Mouse (Mus musculus) gastrocnemius, adult 2 months (tissue): ENCODE results near the gene Tufm. TPM values are rescaled to one million over a fixed set of nuclear protein-coding genes. Genes with fewer than 3 reads are reported as not detected.

ENCODE experiments used
- DNase-seq: peaks from one replicate; pipeline ENCODE4 v3.0.0; 2022
- H3K27ac ChIP-seq: fragments of 200-600 bp; 2 replicates; pipeline ENCODE4 v1.8.1; 2022; ENCODE audit warnings: mild to moderate bottlenecking
- H3K4me3 ChIP-seq: fragments of 200-600 bp; 2 replicates; pipeline ENCODE4 v1.8.1; 2022; ENCODE audit warnings: mild to moderate bottlenecking, moderate library complexity
- CTCF ChIP-seq: fragments of 200-600 bp; IDR thresholded peaks from 2 replicates; pipeline ENCODE4 v1.8.1; 2022; ENCODE audit warnings: antibody characterized with exemption, mild to moderate bottlenecking, moderate library complexity
- intact Hi-C: fragments of 180-260 bp; cut with DNase I; formaldehyde crosslinking; loops from one replicate; pipeline ENCODE4 v1.15.1; 2025
- long read RNA-seq, 2 experiments: library from polyadenylated mRNA; stranded (forward); transcript quantifications; one replicate each; pipeline ENCODE4 v2.0.0; 2021
- total RNA-seq, 2 experiments: library from RNA; stranded (reverse); gene quantifications; 2 replicates each; pipeline ENCODE4 v1.2.3; 2021

Gene Tufm
- total RNA-seq, result 100 to 1,000 TPM; 111 to 141 TPM
- long read RNA-seq, experiment 1, transcript Tufm-201 (10 exons, 1,679 nt), result major isoform, 97 of 110 reads
- long read RNA-seq, experiment 1, partial matches to known transcripts, result 13 of 110 reads
- long read RNA-seq, experiment 1, other reads (novel, unspliced or antisense), result 0 of 110 reads
- long read RNA-seq, experiment 2, transcript Tufm-201 (10 exons, 1,679 nt), result major isoform, 102 of 116 reads
- long read RNA-seq, experiment 2, partial matches to known transcripts, result 11 of 116 reads
- long read RNA-seq, experiment 2, other reads (novel, unspliced or antisense), result 3 of 116 reads

DNA sequence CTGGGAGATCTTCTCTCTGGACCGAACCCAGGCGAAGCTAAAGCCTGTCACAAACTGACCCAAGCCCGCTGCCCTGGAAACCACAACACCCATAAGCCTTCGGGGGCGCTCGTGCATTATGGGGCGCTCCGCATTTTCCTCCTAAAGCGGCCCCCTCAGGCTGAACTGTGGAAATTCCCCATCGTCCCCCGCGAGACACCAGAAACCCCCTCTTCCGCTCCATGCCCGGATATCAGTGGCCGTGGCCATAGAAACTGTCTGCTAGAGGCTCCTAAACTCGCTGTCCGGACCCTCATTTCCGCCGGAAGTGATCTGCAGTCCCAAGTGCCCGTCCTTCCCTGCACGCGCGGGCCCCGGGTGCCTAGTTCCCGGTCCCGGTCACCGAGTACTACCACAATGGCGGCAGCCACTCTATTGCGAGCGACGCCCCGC is at the start of gene Tufm:
Gene Tufm (plus strand): TSS at position 310 of the 432 bp plus-strand sequence.
- intact Hi-C loops, result loop anchor here (2.0 to 5.0 kb wide), 2 partner anchors 16 to 95 kb away; partner anchors contain the start of genes Apobr and Atxn2l
- peak within 1 kb of the TSS; percentile 90 for H3K27ac ChIP-seq
- peak; percentile 56 for TF ChIP-seq CTCF
- DNase-seq, result peak; percentile 98
- peak within 1 kb of the TSS; percentile 89 for H3K4me3 ChIP-seq

DNA sequence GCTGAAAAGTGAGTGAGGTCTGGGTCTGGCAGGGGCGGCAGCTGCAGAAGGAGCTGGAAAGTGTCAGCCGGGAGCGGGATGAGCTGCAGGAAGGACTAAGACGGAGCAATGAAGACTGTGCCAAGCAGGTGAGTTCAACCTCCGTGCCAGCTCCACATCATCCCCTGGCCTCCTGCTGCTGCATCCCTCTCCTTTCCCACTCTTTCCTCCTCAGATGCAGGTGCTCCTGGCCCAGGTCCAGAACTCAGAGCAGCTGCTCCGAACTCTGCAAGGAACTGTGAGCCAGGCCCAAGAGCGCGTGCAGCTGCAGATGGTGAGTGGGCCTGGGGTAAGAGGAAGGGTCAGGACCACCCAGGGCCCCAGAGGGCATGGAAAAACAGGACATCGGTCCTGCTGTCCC is 47.0 kb upstream of the Tufm start:
- intact Hi-C loops, result no loop called here
- TF ChIP-seq CTCF, result no peak
- peak; percentile 65 for DNase-seq

DNA sequence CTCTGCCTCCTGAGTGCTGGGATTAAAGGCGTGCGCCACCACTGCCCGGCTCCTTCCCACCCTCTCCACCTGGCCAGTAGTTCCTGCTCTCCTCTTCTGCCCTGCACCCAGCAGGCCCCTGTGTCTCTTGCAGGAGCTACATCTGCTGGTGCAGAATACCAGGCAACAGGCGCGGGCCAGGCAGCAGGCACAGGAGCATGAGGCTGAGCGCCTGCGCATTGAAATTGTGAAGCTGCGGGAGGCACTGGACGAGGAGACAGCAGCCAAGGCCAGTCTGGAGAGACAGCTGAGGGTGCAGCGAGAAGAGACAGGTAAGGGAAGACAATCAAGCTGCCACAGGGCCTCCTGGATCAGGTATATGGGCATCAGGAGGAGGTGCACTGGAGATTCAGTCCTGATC is 43.2 kb upstream of the Tufm start:
- DNase-seq, result peak; percentile 64
- TF ChIP-seq CTCF, result no peak
- no peak overlapping the region for H3K4me3 ChIP-seq
- peak overlapping the region; percentile 65; the same call in 1 of the 2 replicates for H3K27ac ChIP-seq
- intact Hi-C loops, result no loop called here

More for the DNA sequence above, 47.0 kb upstream of the Tufm start:
- no peak overlapping the region for H3K27ac ChIP-seq
- H3K4me3 ChIP-seq, result no peak overlapping the region

DNA sequence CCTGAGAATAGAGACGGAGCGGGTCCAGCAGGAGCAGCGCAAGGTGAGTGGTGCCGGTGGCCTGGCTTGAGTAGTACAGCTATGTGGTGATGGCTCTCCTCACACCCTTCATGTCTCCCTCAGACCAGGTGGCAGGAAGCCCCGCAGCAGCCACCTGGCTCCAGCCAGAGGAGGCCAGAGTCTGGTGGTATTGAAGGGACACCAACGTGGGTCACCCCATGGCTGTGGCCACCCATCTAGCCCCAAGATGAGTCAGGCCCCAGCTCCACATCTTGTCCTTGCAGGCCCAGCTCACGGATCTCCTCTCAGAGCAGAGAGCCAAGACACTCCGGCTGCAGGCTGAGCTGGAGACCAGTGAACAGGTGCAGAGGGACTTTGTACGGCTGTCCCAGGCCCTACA is 42.6 kb upstream of the Tufm start:
- Histone ChIP-seq H3K27ac (peak overlapping the region; percentile 65), H3K4me3 (no peak overlapping the region)
- DNase-seq, result peak; percentile 81
- intact Hi-C loops, result no loop called here
- TF ChIP-seq CTCF, result no peak

DNA sequence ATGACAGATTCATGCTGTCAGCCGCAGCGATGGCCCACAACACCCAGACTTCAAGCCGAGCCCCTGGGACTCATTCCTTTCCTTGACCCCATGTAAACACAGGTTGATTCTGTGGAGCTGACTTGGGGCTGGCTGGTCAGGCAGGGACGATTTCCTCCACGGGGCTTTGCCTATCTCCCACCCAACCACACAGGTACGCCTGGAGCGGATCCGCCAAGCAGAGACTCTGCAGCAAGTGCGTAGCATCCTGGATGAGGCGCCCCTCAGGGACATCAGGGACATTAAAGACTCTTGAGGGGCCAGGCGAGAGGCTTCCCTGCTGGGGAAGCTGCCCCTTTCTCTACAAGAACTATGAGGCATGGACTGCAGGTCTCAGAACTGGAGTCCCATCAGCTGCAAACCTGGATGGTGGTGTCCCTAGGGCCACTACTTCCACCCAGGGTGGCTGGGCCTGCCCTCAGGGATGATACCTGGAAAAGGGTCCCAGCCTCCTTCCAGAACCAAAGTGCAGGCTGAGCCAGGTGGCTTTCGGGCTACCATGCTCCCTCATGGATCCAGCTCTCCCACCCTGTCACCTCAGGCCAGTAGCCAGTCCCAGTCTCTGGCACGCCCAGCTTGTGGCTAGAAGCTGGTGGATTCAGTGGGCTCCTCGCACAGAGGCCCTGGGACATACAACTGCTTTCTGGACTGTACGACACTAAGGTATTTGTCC is 41.9 kb upstream of the Tufm start:
- Histone ChIP-seq H3K4me3 (no peak overlapping the region), H3K27ac (peak overlapping the region; percentile 65)
- DNase-seq, result peak; percentile 64
- intact Hi-C loops, result no loop called here
- TF ChIP-seq CTCF, result no peak

DNA sequence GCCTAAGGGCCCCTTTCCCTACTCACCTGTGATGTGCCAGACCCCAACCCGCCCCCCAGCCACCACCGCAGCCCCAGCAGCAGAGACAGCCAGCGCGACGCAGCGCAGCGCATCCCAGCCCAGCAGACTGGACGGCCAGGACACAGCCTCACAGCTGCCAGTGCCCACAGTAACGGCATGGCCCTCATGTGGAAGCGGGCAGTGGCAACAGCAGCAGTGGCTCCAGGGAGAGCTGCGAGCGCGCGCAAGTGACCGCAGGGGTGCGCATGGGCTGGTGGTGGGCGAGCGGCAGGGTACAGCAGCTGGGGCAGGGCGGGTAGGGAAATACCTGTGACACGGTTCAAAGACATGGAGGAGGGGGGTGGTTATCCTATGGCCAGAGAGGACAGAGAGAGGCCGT is 40.9 kb upstream of the Tufm start:
- H3K4me3 ChIP-seq, result no peak overlapping the region
- H3K27ac ChIP-seq, result peak overlapping the region; percentile 65
- intact Hi-C loops, result no loop called here
- DNase-seq, result peak; percentile 58
- no peak for TF ChIP-seq CTCF

DNA sequence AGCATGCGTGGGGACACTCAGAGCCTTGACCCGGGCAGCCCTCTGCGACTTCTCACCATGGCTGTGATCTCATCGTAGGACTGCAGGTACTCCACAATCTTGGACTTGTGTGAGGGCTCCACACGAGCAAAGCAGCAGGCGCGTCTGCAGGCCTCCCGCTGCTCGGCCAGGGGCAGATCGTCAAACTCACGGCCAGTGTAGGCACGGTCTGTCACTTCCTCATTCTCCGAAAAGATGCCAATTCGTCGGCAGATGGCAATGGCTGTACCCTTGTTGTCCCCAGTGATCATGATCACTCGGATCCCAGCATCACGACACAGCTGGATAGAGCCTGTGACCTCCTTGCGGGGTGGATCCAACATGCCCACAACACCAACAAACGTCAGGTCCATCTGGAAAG is 38.7 kb upstream of the Tufm start:
- Histone ChIP-seq H3K4me3 (no peak overlapping the region; the same call in 1 of the 2 replicates), H3K27ac (peak overlapping the region; percentile 65)
- no peak for TF ChIP-seq CTCF
- intact Hi-C loops, result no loop called here
- DNase-seq, result peak; percentile 37

DNA sequence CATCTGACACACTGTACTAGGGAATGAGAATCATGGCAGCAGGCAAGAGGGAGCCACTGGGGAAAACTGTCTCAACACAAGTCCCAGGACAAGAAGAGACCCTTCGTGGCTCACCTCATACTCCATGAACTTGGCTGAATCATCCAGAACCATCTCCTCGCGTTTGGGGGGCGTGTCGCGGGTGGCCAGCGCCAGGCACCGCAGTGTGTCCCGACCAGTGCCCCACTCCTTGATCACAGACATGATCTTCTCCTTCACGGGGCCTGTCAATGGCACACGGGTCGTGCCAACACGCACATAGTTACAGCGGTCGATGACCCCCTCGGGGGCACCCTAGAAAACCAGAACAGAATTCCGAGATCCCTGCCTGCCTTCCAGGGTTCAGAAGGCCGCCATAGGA is 37.2 kb upstream of the Tufm start:
- no peak for TF ChIP-seq CTCF
- peak overlapping the region; percentile 86 for H3K4me3 ChIP-seq
- peak overlapping the region; percentile 67 for H3K27ac ChIP-seq
- peak; percentile 49 for DNase-seq
- intact Hi-C loops, result no loop called here

DNA sequence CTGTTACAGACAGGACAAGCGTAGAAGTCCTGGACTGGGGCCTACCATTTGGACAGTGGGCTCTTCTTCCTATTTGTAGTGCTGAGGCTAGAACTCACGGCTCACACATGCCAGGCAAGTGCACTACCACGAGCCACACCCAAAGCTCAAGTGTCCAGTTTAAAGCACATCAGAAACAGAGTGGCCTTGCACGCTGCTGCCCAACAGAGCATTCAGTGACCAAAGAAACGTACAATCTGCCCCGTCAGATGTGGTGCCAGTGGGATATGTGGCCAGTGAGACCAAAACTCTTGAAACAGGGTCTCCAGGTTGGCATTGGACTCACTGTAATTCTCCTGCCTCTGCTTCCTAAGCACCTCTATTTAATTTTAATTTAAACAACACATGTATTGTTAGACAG is 36.5 kb upstream of the Tufm start:
- peak overlapping the region; percentile 67 for H3K27ac ChIP-seq
- no peak for DNase-seq
- H3K4me3 ChIP-seq, result peak overlapping the region; percentile 86
- no peak for TF ChIP-seq CTCF
- intact Hi-C loops, result no loop called here

DNA sequence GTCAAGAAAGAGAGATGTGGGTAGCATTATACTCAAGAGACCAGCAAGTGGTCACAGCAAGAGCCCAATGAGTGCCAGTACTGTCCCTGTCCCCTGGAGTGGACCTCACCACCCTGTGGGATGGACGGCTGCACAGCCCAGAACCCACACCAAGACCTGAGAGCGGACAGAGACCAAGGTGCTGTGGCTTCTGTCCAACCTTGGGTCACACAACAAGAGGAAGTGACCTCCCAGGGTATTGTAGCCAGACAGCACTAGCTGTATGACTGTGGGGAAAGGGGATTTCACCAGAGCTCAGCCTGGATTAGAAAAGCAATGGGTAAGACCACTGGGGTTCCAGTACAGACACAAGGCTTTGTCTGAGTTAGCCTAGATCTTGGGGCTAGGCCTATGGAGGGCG is 34.9 kb upstream of the Tufm start:
- peak; percentile 62 for DNase-seq
- Histone ChIP-seq H3K27ac (peak overlapping the region; percentile 99), H3K4me3 (peak overlapping the region; percentile 86)
- TF ChIP-seq CTCF, result no peak
- intact Hi-C loops, result no loop called here

DNA sequence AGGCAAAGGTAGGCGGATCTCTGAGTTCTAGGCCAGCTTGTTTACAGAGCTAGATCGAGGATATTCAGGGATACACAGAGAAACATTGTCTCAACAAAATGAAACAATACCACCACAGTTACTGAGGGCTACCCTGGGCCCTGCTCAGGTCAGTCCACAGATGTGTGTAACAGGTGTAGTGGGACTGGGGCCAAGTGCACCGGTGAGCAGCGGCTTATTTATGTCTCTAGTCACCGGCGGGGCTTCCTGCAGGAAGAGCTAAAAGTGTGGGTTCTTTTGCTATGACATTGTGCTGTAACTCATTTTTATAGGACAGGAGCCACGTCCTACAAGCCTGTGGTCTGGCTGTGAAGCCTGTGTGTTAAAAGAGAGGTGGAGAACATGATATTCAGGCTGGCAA is 33.3 kb upstream of the Tufm start:
- intact Hi-C loops, result no loop called here
- Histone ChIP-seq H3K4me3 (peak overlapping the region; percentile 86), H3K27ac (peak overlapping the region; percentile 99)
- peak; percentile 66 for DNase-seq
- no peak for TF ChIP-seq CTCF

DNA sequence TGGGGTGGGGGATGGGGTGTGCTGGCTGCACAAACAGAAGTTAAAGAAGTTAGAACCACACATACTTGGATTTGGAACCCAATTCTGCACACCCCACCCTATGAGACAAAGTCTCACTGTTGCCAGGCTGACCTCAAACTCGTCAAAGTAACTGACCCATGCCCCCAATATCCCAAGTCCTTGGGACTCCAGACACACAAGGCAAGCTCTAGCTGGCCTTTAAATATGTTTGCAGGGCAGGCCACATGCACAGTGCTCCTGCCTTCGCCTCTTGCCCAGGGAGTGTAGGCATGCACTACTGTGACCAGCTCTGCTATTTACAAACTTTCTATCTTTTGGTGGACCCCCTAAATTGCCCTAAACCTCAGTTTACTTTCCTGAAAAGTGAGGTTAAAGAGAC is 31.9 kb upstream of the Tufm start:
- intact Hi-C loops, result no loop called here
- TF ChIP-seq CTCF, result no peak
- DNase-seq, result peak; percentile 54

More for the DNA sequence above, 31.9 kb upstream of the Tufm start:
- H3K4me3 ChIP-seq, result peak overlapping the region; percentile 86
- H3K27ac ChIP-seq, result peak overlapping the region; percentile 99
